Mouse (Mus musculus): ENCODE results near the gene Vps37b.

Vps37b gene

GRCm38 (mm10) chr5:124043999-124044398 lies 11.9 kb upstream of the Vps37b start:
- no peak for DNase-seq

- DNase-seq, result peak; percentile 55
Observed at GRCm38 (mm10) chr5:124043212-124043978, 11.3 kb upstream of the Vps37b start.

GRCm38 (mm10) chr5:124041097-124041496 lies 9.0 kb upstream of the Vps37b start:
- DNase-seq, result no peak

GRCm38 (mm10) chr5:124039602-124040001 lies 7.5 kb upstream of the Vps37b start:
- no peak for DNase-seq

- DNase-seq, result no peak
Observed at GRCm38 (mm10) chr5:124036836-124037235, 4.8 kb upstream of the Vps37b start.

GRCm38 (mm10) chr5:124036341-124036740 lies 4.3 kb upstream of the Vps37b start:
- no peak for DNase-seq

GRCm38 (mm10) chr5:124035806-124036205 lies 3.7 kb upstream of the Vps37b start:
- no peak for DNase-seq

- DNase-seq, result no peak
Observed at GRCm38 (mm10) chr5:124035406-124035805, 3.3 kb upstream of the Vps37b start.

GRCm38 (mm10) chr5:124034471-124034870 lies 2.4 kb upstream of the Vps37b start:
- DNase-seq, result no peak

GRCm38 (mm10) chr5:124031068-124031955 lies 758 bp downstream of the Vps37b start:
- DNase-seq, result no peak

- DNase-seq, result no peak
Observed at GRCm38 (mm10) chr5:124030386-124031067, 1.5 kb downstream of the Vps37b start.

- DNase-seq, result no peak
Observed at GRCm38 (mm10) chr5:124029220-124030035, 2.6 kb downstream of the Vps37b start.

- DNase-seq, result no peak
Observed at GRCm38 (mm10) chr5:124028680-124029079, 3.4 kb downstream of the Vps37b start.

- DNase-seq, result no peak
Observed at GRCm38 (mm10) chr5:124027702-124028470, 4.2 kb downstream of the Vps37b start.

- no peak for DNase-seq
Observed at GRCm38 (mm10) chr5:124026568-124026967, 5.5 kb downstream of the Vps37b start.

- no peak for DNase-seq
Observed at GRCm38 (mm10) chr5:124025587-124026441, 6.3 kb downstream of the Vps37b start.

GRCm38 (mm10) chr5:124025146-124025545 lies 6.9 kb downstream of the Vps37b start:
- no peak for DNase-seq

GRCm38 (mm10) chr5:124024677-124025076 lies 7.4 kb downstream of the Vps37b start:
- no peak for DNase-seq

- no peak for DNase-seq
Observed at GRCm38 (mm10) chr5:124022365-124022764, 9.7 kb downstream of the Vps37b start.

- DNase-seq, result no peak
Observed at GRCm38 (mm10) chr5:124021701-124022100, 10.4 kb downstream of the Vps37b start.

GRCm38 (mm10) chr5:124021148-124021547 lies 10.9 kb downstream of the Vps37b start:
- DNase-seq, result peak; percentile 66
